Mouse (Mus musculus) gastrocnemius, postnatal 10 days (tissue): ENCODE measurements around the gene Oasl2. TPM values are rescaled to one million over a fixed set of nuclear protein-coding genes. Genes with fewer than 3 reads are reported as not detected.
"Not testable (repeated sequence)": the region's sequence is repeated elsewhere in the genome, so short reads cannot be mapped to it uniquely, and the experiment has no call there.

Experiments used
- DNase-seq: peaks from one replicate; pipeline ENCODE4 v3.0.0; 2021; ENCODE audit warnings: mixed read lengths
- long read RNA-seq, 2 experiments: library from polyadenylated mRNA; stranded (forward); transcript quantifications; one replicate each; pipeline ENCODE4 v2.0.0; 2021
- total RNA-seq, 2 experiments: library from RNA; stranded (reverse); gene quantifications; 2 replicates each; pipeline ENCODE4 v1.2.3; 2021

Gene Oasl2
- 1 to 10 TPM in 1 of 2 experiments, under 1 TPM in 1; 0.73 to 1.3 TPM for total RNA-seq
- long read RNA-seq, experiment 1, partial matches to known transcripts = 0 of 1 reads
- long read RNA-seq, experiment 1, other reads (novel, unspliced or antisense) = 0 of 1 reads
- long read RNA-seq, experiment 2 = 0 reads

DNA sequence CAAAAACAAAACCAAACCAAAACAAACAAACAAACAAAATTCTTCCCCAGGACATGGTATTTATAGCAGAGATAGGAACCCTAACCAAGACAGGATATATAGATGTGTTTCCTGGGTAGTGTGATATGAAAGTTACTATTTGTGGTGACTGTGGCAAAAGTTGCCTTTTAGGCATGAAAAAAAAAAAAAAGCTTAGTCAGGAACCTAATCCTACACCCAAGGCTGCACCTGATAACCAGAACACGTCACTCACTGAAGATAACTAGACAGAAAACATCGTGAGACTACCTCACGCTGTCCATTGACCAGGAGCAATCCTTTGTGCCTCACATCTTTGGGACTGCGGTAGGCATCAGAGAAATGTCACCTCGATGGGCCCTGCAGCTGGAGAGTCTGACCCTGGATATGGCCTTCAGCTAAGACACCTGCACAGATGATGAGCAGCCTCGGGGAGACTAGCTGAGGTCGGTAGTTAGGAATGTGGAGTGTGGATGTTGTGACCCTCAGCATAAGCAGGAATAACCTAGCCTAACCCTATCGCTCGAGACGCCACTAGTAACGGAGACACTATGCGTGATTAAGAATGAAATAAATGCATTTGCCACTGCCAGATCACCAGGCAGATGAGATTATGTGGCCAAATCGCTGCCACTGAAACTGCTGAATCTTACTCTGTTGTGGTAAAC lies at the start of gene Oasl2:
Oasl2 (plus strand) TSS at position 249 of the 686 bp plus-strand sequence.
- DNase-seq = no peak

DNA sequence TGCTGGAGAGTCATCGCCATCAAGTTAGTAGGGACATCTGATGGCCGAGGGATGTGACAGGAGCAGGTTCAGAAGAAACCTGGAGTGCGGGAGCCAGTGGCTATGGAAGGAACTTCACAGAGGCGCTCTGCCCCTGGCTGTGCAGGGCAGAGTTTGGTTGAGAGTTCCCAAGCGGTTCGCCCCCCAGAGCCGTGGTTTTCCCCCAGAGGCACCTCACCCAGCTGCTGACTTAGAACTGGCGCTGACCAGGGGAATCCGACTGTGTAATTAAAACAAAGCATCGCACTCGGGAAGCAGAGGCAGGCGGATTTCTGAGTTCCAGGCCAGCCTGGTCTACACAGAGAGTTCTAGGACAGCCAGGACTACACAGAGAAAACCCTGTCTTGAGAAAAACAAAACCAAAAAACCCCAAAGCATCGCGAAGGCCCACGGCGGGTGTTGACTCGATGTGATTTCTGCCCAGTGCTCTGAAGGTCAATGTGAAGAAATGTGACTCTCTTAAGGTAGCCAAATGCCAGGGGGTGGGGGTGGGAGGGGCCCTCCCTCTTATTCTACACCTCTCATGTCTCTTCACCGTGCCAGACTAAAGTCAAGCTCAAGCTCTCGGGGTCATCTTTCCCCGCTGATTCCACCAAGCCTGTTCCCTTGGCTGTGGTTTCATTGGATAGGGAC lies 45.0 kb upstream of the Oasl2 start:
- DNase-seq = no peak

- DNase-seq = not testable (repeated sequence)
Measured at GRCm38 (mm10) chr5:114853364-114853763, 43.4 kb upstream of the Oasl2 start, which contains the start of gene 4930519G04Rik. Gene 4930519G04Rik, plus strand, starts transcription at chr5:114853664.

GRCm38 (mm10) chr5:114858582-114858981 lies 38.2 kb upstream of the Oasl2 start, which contains the start of gene Gm9936:
Gene Gm9936, minus strand, starts transcription at chr5:114858682.
- no peak for DNase-seq

- peak; percentile 76 for DNase-seq
Measured at GRCm38 (mm10) chr5:114859253-114859652, 37.5 kb upstream of the Oasl2 start.

- DNase-seq = no peak
Measured at GRCm38 (mm10) chr5:114861730-114862129, 35.0 kb upstream of the Oasl2 start.

DNA sequence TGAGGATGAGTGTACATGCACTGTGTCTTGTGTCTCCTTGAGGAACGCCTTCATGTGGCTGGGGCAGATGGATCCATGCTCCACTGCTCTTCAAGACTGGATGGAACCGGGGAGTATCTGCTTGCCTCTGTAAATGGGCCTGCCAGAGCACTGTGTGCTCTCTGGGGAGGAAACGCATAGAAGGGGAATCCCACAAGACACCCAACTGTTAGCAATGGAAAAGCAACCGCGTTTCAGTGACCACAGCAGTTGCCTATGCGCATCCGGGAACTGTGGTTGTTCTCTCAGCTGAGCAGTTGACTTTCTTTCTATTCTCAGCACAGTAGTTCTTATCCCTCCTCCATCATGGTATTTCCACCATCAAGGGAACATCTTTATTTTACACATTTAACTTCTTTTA lies 31.9 kb upstream of the Oasl2 start:
- no peak for DNase-seq

GRCm38 (mm10) chr5:114865279-114865678 lies 31.5 kb upstream of the Oasl2 start:
- no peak for DNase-seq

- no peak for DNase-seq
Measured at GRCm38 (mm10) chr5:114875858-114876257, 20.9 kb upstream of the Oasl2 start.

- no peak for DNase-seq
Measured at GRCm38 (mm10) chr5:114876331-114876730, 20.4 kb upstream of the Oasl2 start.

DNA sequence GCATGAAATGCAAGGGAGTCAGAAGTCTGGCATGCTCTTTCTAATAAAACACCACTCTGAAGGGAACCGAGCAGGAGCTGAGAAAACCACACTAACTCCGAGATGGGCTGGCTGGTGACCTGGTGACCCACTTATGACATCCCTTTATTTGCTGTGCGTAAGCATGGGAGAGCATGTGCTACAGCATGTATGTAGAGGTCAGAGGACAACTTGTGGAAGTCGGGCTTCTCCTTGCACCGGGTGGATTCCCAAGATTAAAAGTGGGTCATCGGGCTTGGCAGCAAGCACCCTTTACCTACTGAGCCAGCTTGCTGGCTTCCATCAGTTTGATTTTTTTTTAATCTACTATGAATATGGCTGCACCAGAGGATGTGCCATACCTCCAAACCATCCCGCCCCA lies 19.2 kb upstream of the Oasl2 start:
- DNase-seq = no peak

- DNase-seq = no peak
Measured at GRCm38 (mm10) chr5:114879399-114879798, 17.3 kb upstream of the Oasl2 start.

- DNase-seq = not testable (repeated sequence)
Measured at GRCm38 (mm10) chr5:114882319-114882718, 14.4 kb upstream of the Oasl2 start.

DNA sequence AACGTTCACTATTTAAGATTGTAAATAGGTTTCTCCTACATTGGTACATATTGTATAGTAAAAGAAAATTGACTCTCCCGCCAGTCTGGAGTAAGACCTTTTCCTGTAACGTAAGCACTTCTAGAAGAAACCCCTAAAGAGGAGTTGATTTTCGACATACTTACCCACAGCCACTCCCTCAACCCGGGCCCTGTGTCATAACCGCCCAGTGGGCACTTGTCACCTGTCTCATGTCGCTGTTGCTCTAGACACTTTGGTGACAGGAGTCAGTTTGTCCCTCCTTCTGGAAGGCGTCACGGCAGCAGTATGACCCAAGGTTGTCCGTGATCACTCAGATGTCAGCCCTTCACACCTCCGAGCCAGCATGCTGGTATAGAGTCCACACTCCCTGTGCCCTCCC lies 13.7 kb upstream of the Oasl2 start:
- no peak for DNase-seq

GRCm38 (mm10) chr5:114886801-114887200 lies 9.9 kb upstream of the Oasl2 start:
- DNase-seq = no peak

- no peak for DNase-seq
Measured at GRCm38 (mm10) chr5:114888995-114889394, 7.7 kb upstream of the Oasl2 start.

- no peak for DNase-seq
Measured at GRCm38 (mm10) chr5:114895542-114895941, 1.2 kb upstream of the Oasl2 start.

- DNase-seq = no peak
Measured at GRCm38 (mm10) chr5:114897374-114897793, 648 bp downstream of the Oasl2 start.

DNA sequence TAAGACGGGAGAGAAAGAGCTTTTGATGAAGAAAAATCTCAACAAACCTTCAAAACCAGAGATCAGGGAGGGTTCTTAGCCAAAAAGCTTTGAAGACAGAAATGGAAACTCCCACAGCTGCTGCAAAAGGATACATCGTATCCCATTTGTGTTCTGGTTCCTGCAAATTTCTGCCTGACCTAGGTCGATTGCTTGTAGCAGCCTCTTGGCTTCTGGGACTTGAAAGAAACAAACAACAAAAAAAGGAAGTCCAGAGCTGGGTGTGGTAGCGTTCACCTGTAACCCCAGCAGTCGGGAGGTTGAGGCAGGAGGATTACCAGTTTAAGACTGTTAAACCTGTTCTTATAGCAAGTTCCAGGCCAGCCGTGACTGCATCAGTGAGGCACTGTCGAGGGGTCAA lies 2.1 kb downstream of the Oasl2 start:
- no peak for DNase-seq

DNA sequence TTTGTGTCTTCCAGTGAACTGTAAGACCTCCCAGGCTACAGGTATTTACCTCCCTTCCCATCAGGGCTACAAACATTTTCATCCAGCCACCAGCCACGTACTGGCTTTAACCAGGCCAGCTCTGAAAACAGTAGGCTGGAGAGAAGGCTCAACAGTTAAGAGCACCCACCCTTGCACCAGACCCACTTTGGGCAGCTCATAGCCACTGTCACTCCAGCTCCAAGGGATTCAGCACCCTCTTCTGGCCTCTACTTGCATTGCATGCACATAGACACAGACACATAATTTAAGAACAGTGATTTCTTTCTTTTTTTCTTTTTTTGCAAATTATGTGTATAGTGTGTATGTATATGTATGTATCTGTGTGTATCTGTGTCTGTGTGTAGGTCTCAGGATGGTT lies 5.7 kb downstream of the Oasl2 start:
- DNase-seq = peak; percentile 31

- no peak for DNase-seq
Measured at GRCm38 (mm10) chr5:114908598-114909305, 12.0 kb downstream of the Oasl2 start.

GRCm38 (mm10) chr5:114913686-114914085 lies 16.9 kb downstream of the Oasl2 start:
- no peak for DNase-seq

GRCm38 (mm10) chr5:114914855-114915254 lies 18.1 kb downstream of the Oasl2 start:
- no peak for DNase-seq
